Mouse (Mus musculus): ENCODE measurements around the gene Apof. TPM values are rescaled to one million over a fixed set of nuclear protein-coding genes. Genes with fewer than 3 reads are reported as not detected.
A peak's percentile ranks its signal among the peaks of the same experiment; 100 is the strongest.
"Not testable (repeated sequence)": the region's sequence is repeated elsewhere in the genome, so short reads cannot be mapped to it uniquely, and the experiment has no call there.

Apof gene
- polyA plus RNA-seq, 1 experiment = 0.44 TPM

DNA sequence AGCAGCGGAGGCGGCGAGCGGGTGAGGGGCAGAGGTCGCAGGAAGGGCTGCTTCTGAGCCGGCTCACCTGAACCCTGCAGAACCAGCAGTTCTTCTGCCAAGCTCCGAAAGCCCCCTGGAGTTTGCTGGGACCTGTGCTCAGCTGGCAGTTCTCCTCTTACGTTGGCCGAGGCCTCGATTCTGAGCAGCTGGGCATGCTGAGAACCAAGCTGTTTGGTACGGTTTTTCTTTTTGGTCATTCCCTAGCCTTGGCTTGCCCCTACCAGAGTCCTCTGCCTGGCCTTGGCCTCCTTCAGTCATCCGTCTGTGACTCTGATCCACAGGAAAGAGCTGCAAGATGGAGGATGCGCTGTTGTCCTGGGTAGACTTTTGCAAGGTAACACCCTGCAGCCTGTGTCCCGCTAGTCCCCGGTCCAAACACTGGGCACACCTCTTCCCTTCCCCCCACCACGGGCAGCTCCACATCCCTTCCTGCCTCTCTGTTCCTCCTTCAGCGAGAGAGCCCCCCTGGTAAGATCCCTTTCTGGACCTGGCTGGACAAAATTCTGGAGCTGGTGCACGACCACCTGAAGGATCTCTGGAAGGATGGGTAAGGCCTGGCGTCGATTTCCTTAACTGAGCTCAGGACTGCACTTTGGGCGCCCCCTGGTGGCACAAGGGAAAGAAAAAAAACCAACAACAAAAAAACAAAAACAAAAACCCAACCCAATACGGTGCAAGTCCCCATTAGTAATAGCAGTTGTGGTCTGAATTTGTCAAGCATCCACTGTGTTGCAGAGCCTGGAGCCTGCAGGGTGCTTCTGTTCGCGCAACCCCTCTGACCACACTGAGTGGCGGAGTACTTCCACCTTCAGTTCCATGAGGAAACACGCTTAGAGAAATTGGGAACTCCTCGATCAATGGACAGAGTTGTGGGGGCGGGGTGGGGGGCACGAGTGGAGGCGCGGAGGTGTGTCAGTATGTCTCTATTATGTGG is 15.4 kb downstream of the Apof start:
- Histone ChIP-seq H3K27ac (ENCODE audit: control insufficient read depth, insufficient read depth, low read depth, low read length) (no peak overlapping the region), H3K4me1 (ENCODE audit: control insufficient read depth, insufficient read depth, low read length) (no peaks in the 10 kb centered on the region), H3K27me3 (ENCODE audit: control insufficient read depth, insufficient read depth, low read length) (no peaks in the 10 kb centered on the region), H3K4me3 (ENCODE audit: control insufficient read depth, low read depth, low read length) (no peak overlapping the region), H3K36me3 (ENCODE audit: control insufficient read depth, insufficient read depth, low read length) (no peaks in the 10 kb centered on the region)
- TF ChIP-seq POLR2A (IDR thresholded peaks at IDR 0.05; ENCODE audit: control insufficient read depth, low read depth, low read length) = no peak
- peak; percentile 49; the same call in 1 of the 2 replicates for TF ChIP-seq CTCF (IDR thresholded peaks at IDR 0.05; ENCODE audit: control insufficient read depth, insufficient read depth, insufficient replicate concordance, low read depth, low read length)

DNA sequence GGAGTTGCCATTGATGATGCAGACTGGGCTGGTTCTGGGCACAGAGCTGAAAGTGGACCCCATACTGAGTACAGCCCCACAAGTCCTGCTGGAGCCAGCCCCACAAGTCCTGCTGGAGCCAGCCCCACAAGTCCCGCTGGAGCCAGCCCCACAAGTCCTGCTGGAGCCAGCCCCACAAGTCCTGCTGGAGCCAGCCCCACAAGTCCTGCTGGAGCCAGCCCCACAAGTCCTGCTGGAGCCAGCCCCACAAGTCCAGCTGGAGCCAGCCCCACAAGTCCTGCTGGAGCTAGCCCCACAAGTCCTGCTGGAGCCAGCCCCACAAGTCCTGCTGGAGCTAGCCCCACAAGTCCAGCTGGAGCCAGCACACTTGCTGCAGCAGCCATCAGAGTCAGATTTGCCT is 22.1 kb downstream of the Apof start:
- H3K4me1 ChIP-seq (ENCODE audit: control insufficient read depth, insufficient read depth, low read length); H3K4me3 ChIP-seq (ENCODE audit: control insufficient read depth, low read depth, low read length); H3K27me3 ChIP-seq (ENCODE audit: control insufficient read depth, insufficient read depth, low read length); H3K36me3 ChIP-seq (ENCODE audit: control insufficient read depth, insufficient read depth, low read length); H3K27ac ChIP-seq (ENCODE audit: control insufficient read depth, insufficient read depth, low read depth, low read length): not testable (repeated sequence)

DNA sequence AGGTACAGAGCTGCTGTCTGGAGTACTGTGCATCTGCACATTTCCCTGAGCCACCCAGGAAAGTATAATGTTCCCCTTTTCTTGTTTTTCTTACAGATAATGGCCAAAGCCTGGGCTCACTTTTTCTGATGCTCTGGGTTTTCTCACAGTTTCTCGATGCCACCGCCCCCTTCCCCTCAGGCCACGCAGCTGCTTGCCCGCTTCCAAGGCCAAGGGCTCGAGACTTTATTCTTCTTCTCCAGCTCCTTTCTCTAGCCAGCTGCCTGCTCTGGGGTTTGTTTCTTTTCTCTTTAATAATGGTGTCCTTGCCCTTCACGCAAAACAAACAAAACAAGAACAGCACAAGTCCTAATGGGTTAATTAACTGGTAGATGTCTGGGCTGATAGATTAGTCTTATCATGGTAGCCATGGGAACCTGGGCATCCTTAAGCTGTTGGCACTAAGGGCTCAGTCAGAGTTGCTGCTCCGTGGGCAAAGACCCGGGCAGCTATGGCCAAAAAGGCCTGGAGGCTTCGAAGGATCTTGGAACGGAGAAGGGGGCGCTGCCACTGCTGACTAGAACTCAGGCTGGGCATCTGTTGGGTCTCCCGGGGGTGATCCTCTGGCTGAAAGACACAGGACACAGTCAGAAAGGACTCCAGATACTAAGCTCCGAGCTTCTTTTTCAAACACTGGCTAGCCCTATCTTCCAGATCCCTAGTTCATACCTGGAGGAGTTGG is 28.1 kb downstream of the Apof start:
- no peaks in the 10 kb centered on the region for H3K36me3 ChIP-seq (ENCODE audit: control insufficient read depth, insufficient read depth, low read length)
- H3K4me1 ChIP-seq (ENCODE audit: control insufficient read depth, insufficient read depth, low read length) = peaks cover 4% of the 10 kb centered on the region; the same call in 1 of the 2 replicates
- H3K4me3 ChIP-seq (ENCODE audit: control insufficient read depth, low read depth, low read length) = no peak overlapping the region
- H3K27ac ChIP-seq (ENCODE audit: control insufficient read depth, insufficient read depth, low read depth, low read length) = no peak overlapping the region
- no peak for TF ChIP-seq POLR2A (IDR thresholded peaks at IDR 0.05; ENCODE audit: control insufficient read depth, low read depth, low read length)
- no peak for TF ChIP-seq CTCF (IDR thresholded peaks at IDR 0.05; ENCODE audit: control insufficient read depth, insufficient read depth, insufficient replicate concordance, low read depth, low read length)
- H3K27me3 ChIP-seq (ENCODE audit: control insufficient read depth, insufficient read depth, low read length) = no peaks in the 10 kb centered on the region

DNA sequence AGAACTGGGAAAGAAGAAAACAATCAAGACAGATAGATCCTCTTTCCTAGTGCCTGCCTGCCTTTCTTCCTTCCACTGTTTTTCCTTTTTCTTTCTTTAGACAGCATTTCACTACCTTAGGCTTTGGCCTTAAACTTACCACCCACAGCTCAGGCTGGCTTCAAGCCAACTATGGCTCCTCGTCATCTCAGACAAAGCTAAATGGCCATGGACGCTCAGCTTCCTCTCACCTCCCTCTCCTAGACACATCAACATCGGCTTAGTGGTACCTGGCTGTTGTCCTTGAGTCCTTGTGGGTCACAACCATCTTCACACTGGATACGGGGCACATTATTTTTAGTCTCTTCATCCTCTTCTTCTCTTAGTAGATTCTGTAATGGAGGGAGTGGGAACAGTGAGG is 28.8 kb downstream of the Apof start:
- TF ChIP-seq POLR2A (IDR thresholded peaks at IDR 0.05; ENCODE audit: control insufficient read depth, low read depth, low read length) = no peak
- TF ChIP-seq CTCF (IDR thresholded peaks at IDR 0.05; ENCODE audit: control insufficient read depth, insufficient read depth, insufficient replicate concordance, low read depth, low read length) = no peak
- Histone ChIP-seq H3K4me3 (ENCODE audit: control insufficient read depth, low read depth, low read length) (no peak overlapping the region), H3K27me3 (ENCODE audit: control insufficient read depth, insufficient read depth, low read length) (no peaks in the 10 kb centered on the region), H3K27ac (ENCODE audit: control insufficient read depth, insufficient read depth, low read depth, low read length) (no peak overlapping the region), H3K4me1 (ENCODE audit: control insufficient read depth, insufficient read depth, low read length) (peaks cover 5% of the 10 kb centered on the region), H3K36me3 (ENCODE audit: control insufficient read depth, insufficient read depth, low read length) (no peaks in the 10 kb centered on the region)

DNA sequence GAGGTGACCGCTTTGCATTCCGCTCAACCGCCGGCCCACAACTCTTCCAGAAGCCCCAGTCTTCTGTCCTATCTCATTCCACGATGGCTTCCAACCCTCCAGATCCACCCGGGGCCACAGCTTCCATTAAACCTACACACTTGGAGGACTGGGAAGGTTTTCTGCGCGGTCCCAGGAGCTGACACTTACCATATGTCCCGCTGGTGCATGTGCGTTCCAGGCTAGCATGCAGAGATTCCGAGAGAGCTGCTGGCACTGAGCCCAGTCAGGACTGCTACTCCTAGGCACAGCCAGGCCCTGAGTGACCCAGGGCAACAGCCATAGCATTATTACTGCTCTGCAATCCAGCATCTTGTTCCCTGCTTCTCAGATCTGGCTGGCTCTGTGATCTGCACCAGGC is 29.2 kb downstream of the Apof start:
- no peaks in the 10 kb centered on the region for H3K36me3 ChIP-seq (ENCODE audit: control insufficient read depth, insufficient read depth, low read length)
- TF ChIP-seq POLR2A (IDR thresholded peaks at IDR 0.05; ENCODE audit: control insufficient read depth, low read depth, low read length) (no peak), CTCF (IDR thresholded peaks at IDR 0.05; ENCODE audit: control insufficient read depth, insufficient read depth, insufficient replicate concordance, low read depth, low read length) (no peak)
- peaks cover 7% of the 10 kb centered on the region for H3K4me1 ChIP-seq (ENCODE audit: control insufficient read depth, insufficient read depth, low read length)
- no peak overlapping the region for H3K27ac ChIP-seq (ENCODE audit: control insufficient read depth, insufficient read depth, low read depth, low read length)
- H3K4me3 ChIP-seq (ENCODE audit: control insufficient read depth, low read depth, low read length) = no peak overlapping the region
- H3K27me3 ChIP-seq (ENCODE audit: control insufficient read depth, insufficient read depth, low read length) = no peaks in the 10 kb centered on the region

DNA sequence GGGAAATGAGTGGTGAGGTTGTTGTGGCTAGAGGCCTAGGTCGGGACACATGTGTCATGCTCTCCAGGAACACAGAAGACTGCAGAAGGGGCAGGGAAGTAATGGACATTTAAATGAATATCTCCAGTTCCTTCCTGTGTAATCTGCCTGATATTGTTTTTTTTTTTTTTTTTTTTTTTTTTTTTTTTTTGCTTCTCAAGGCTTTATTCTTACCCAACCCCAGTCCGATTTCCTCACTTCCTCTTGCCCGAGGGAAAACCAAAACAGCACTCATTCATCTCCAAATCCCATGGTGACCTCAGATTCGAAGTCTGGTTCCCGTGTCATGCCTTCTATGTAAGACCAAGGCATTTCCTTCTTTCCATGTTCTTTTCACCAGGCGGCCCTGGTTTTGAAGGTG is 29.8 kb downstream of the Apof start:
- no peak overlapping the region for H3K4me3 ChIP-seq (ENCODE audit: control insufficient read depth, low read depth, low read length)
- H3K36me3 ChIP-seq (ENCODE audit: control insufficient read depth, insufficient read depth, low read length) = no peaks in the 10 kb centered on the region
- no peak for TF ChIP-seq POLR2A (IDR thresholded peaks at IDR 0.05; ENCODE audit: control insufficient read depth, low read depth, low read length)
- no peak for TF ChIP-seq CTCF (IDR thresholded peaks at IDR 0.05; ENCODE audit: control insufficient read depth, insufficient read depth, insufficient replicate concordance, low read depth, low read length)
- no peak overlapping the region for H3K27ac ChIP-seq (ENCODE audit: control insufficient read depth, insufficient read depth, low read depth, low read length)
- H3K27me3 ChIP-seq (ENCODE audit: control insufficient read depth, insufficient read depth, low read length) = no peaks in the 10 kb centered on the region
- H3K4me1 ChIP-seq (ENCODE audit: control insufficient read depth, insufficient read depth, low read length) = peaks cover 7% of the 10 kb centered on the region

DNA sequence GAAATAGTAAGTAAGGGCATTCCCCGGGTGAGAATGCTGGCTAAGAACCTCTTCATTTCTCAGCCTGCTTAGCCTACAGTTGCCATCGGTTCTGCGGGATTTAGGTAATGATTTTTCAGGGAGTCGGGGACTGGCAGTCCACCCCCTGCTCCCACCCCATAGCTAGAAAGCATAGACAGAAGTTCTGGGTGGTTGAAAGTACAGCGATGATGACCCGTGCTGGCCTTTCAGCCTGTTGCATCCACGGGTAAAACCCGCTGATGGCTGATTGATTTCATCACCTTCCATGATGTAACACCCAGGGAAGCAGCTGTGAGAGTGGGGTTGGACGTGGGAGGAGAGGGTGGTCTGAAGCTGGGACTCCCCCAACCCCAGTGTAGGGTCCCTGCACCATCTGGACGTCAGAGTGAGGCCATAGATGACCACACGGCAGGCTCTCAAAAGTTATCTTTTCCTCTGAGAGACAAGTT is 30.3 kb downstream of the Apof start, which contains the start of gene Il23a:
Gene Il23a, minus strand, starts transcription at position 51 of the 470 bp plus-strand sequence.
- Histone ChIP-seq H3K36me3 (ENCODE audit: control insufficient read depth, insufficient read depth, low read length) (no peaks in the 10 kb centered on the region), H3K27ac (ENCODE audit: control insufficient read depth, insufficient read depth, low read depth, low read length) (no peak within 1 kb of the TSS), H3K4me1 (ENCODE audit: control insufficient read depth, insufficient read depth, low read length) (peaks cover 8% of the 10 kb centered on the region), H3K4me3 (ENCODE audit: control insufficient read depth, low read depth, low read length) (no peak within 1 kb of the TSS), H3K27me3 (ENCODE audit: control insufficient read depth, insufficient read depth, low read length) (no peaks in the 10 kb centered on the region)
- TF ChIP-seq CTCF (IDR thresholded peaks at IDR 0.05; ENCODE audit: control insufficient read depth, insufficient read depth, insufficient replicate concordance, low read depth, low read length) (no peak), POLR2A (IDR thresholded peaks at IDR 0.05; ENCODE audit: control insufficient read depth, low read depth, low read length) (no peak)
